Mouse (Mus musculus) brown adipose tissue, adult 24 weeks (tissue): ENCODE data around the gene Casr. TPM values are rescaled to one million over a fixed set of nuclear protein-coding genes. Genes with fewer than 3 reads are reported as not detected.

Experiments
- H3K27ac ChIP-seq: fragments of 200-500 bp; replicated peaks from 2 replicates; pipeline ENCODE4 v1.5.1; 2012; ENCODE audit warnings: low read depth, mild to moderate bottlenecking, low read length
- H3K4me1 ChIP-seq: fragments of 200-500 bp; 2 replicates; pipeline ENCODE4 v1.6.1; 2012; ENCODE audit warnings: low read length, mixed read lengths; ENCODE audit not compliant: control insufficient read depth, insufficient read depth, insufficient read length
- H3K4me3 ChIP-seq: fragments of 200-500 bp; 2 replicates; pipeline ENCODE4 v1.5.1; 2012; ENCODE audit warnings: low read depth, mild to moderate bottlenecking, low read length, moderate library complexity; ENCODE audit not compliant: insufficient read depth
- polyA plus RNA-seq: library from polyadenylated mRNA; stranded (reverse); fragments of >200 nt; gene quantifications from 2 replicates; pipeline ENCODE4 v1.2.4, GENCODE M21; 2012; ENCODE audit not compliant: missing spikeins, insufficient read depth, insufficient read length

Gene Casr
- polyA plus RNA-seq, 1 experiment: not detected

GRCm38 (mm10) chr16:36473217-36474216 is 88.4 kb downstream of the Casr start:
- Histone ChIP-seq H3K27ac (no peak overlapping the region), H3K4me3 (no peak overlapping the region)

DNA sequence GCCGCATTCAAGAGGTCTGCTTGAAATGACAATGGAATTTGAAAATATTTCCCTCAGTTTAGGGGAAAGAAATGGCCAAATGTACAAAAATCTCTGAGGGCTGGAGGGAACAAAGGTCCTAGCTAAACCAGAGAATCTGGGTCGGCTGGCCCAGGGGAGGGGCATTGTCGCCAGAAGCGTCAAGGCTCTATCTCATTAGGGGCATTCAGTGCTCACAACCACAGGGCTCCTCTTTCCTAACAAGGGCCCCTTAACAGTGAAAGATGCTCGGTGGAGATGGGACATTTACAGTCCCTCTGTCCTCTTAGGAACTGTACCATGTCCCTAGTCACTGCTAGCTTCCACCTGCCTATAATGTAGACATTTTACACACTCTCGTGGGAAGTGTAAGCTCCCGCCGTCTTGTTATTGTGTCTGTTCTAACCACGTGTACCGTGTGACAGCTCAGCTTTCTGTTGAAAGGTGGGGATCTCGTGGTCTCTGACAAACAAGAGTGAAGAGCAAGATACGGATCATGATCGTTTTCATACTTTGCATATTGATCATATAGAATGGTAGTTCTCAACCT is 90.8 kb downstream of the Casr start:
- Histone ChIP-seq H3K27ac (no peak overlapping the region), H3K4me1 (no peaks in the 10 kb centered on the region; the same call in 1 of the 2 replicates), H3K4me3 (no peak overlapping the region)

More at GRCm38 (mm10) chr16:36473217-36474216, 88.4 kb downstream of the Casr start:
- H3K4me1 ChIP-seq: no peaks in the 10 kb centered on the region; the same call in 1 of the 2 replicates

- Histone ChIP-seq H3K4me3 (no peak overlapping the region), H3K27ac (no peak overlapping the region), H3K4me1 (no peaks in the 10 kb centered on the region; the same call in 1 of the 2 replicates)
These were observed 91.9 kb downstream of the Casr start for GRCm38 (mm10) chr16:36469955-36470478.

DNA sequence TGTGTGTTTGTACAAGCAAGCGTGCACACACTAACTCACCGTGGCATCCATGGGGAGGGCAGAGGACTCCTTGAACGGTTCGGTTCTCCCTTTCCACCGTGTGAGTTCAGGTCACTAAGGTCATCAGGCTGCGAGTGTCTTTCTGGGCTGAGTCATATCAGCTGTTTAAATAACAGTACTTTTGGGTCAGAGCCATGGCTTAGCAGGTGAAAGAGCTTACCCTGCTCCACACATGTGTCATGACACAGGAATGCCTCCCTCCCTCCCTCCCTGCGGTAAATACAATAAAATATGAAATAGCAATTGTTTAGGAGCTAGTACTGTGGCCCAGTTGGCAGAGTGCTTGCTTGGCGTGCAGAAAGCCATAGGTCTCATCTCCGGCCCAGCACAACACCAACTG is 92.6 kb downstream of the Casr start:
- Histone ChIP-seq H3K4me3 (no peak overlapping the region), H3K27ac (peak overlapping the region; percentile 38), H3K4me1 (no peaks in the 10 kb centered on the region; the same call in 1 of the 2 replicates)

DNA sequence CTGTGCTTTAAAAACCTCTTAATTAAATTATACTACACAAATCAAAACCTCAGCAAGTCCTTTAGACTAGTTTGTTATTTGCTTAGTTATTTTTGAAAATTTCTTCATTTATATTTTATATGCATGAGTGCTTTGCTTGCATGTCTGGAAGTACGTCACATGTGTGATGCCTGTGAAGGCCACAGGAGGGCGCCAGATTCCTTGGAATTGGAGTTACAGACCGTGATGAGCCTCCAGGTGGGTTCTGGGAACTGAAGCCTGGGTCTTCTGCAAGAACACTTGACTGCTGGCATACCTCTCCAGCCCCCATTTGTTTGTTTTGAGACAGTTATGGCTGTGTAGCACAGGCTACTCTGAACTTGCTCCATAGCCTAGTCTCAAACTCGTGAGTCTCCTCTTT is 93.1 kb downstream of the Casr start:
- H3K4me1 ChIP-seq: no peaks in the 10 kb centered on the region; the same call in 1 of the 2 replicates
- H3K27ac ChIP-seq: no peak overlapping the region
- H3K4me3 ChIP-seq: no peak overlapping the region

DNA sequence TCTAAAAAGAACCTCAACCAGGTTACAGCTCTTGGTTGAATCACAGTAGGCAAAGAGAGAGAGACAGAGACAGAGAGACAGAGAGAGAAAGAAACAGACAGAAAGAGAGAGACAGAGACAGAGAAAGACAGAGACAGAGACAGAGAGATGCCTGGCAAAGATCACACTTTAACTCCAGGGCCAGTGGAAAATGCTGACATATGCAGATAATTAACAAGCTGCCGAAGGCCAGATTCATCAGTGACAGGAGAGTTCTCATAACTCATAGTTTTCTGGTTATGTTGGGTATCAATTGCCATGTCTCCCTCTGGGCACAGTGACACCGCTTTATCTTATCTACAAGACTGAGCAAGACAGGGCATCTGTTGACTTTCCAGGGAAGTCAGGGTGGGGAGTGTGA is 94.0 kb downstream of the Casr start:
- no peak overlapping the region for H3K4me3 ChIP-seq
- H3K27ac ChIP-seq: no peak overlapping the region

GRCm38 (mm10) chr16:36465436-36465835 is 96.5 kb downstream of the Casr start:
- H3K27ac ChIP-seq: no peak overlapping the region
- no peak overlapping the region for H3K4me3 ChIP-seq
- no peaks in the 10 kb centered on the region; the same call in 1 of the 2 replicates for H3K4me1 ChIP-seq

More for the DNA sequence above, 94.0 kb downstream of the Casr start:
- H3K4me1 ChIP-seq: no peaks in the 10 kb centered on the region; the same call in 1 of the 2 replicates

GRCm38 (mm10) chr16:36464076-36464475 is 97.9 kb downstream of the Casr start:
- Histone ChIP-seq H3K4me1 (no peaks in the 10 kb centered on the region; the same call in 1 of the 2 replicates), H3K4me3 (no peak overlapping the region), H3K27ac (no peak overlapping the region)

GRCm38 (mm10) chr16:36460426-36460825 is 101.5 kb downstream of the Casr start:
- Histone ChIP-seq H3K27ac (no peak overlapping the region), H3K4me1 (no peaks in the 10 kb centered on the region), H3K4me3 (no peak overlapping the region)

DNA sequence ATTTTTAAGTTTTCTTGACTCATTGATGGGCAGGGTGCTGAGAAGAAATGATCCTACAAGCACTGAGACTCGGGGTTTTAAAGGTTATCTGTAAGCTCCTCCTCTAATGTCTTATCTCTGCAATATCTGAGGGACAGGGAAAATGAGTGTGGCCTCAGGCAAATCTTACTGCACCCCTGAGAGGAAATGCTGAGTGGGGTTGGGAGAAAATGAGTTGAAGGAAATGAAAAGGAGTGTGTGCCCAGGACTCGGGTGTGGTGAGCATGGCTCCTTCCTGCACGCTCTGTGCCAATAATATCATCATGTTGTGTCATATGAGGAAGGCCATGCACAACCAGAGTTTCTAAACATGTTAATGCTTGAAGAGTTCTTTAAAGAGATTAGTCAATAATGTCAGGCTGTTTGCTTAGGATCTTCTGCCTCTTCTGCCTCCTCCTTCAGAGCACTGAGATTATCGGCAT is 106.6 kb downstream of the Casr start, which contains the start of gene Stfa3:
TSS of gene Stfa3 (minus strand) at position 51 of the 461 bp plus-strand sequence.
- Histone ChIP-seq H3K4me1 (no peaks in the 10 kb centered on the region), H3K4me3 (no peak within 1 kb of the TSS), H3K27ac (no peak within 1 kb of the TSS)

Other genes with a start within 250 kb of the Casr start
- not detected in 2 replicates for gene BC117090, start 227.8 kb downstream of the Casr start, polyA plus RNA-seq
- gene BC100530, start 194.4 kb downstream of the Casr start, polyA plus RNA-seq: not detected in 2 replicates
- not detected in 2 replicates for gene Stfa2, start 153.7 kb downstream of the Casr start, polyA plus RNA-seq
- not detected in 2 replicates for gene Stfa3, start 106.7 kb downstream of the Casr start, polyA plus RNA-seq
- gene Cd86, start 103.9 kb upstream of the Casr start, polyA plus RNA-seq: 4.8 and 5.0 TPM in 2 replicates
- gene Ildr1, start 131.8 kb upstream of the Casr start, polyA plus RNA-seq: not detected in 2 replicates
- gene Slc15a2, start 222.8 kb upstream of the Casr start, polyA plus RNA-seq: 1.2 and 4.3 TPM in 2 replicates